Mouse (Mus musculus) liver, embryonic 15.5 days (tissue): Measurements from ENCODE around the gene Ell. TPM values are rescaled to one million over a fixed set of nuclear protein-coding genes. Genes with fewer than 3 reads are reported as not detected.
"Not testable (repeated sequence)": the region's sequence is repeated elsewhere in the genome, so short reads cannot be mapped to it uniquely, and the experiment has no call there.

Experiments used
- ATAC-seq: fragments of 200-750 bp; cut with Nextera tagmentation; 2 replicates; pipeline ENCODE4 v1.8.0; 2017; ENCODE audit warnings: moderate number of reproducible peaks, mild to moderate bottlenecking, moderate library complexity; ENCODE audit not compliant: insufficient read depth
- H3K27ac ChIP-seq: fragments of 300-500 bp; sonication (generic); replicated peaks from 2 replicates; pipeline ENCODE4 v1.5.1; 2015; ENCODE audit warnings: mild to moderate bottlenecking, inconsistent platforms
- H3K27me3 ChIP-seq: fragments of 300-500 bp; sonication (generic); 2 replicates; pipeline ENCODE4 v1.6.1; 2015; ENCODE audit warnings: mild to moderate bottlenecking, inconsistent platforms
- H3K36me3 ChIP-seq: fragments of 300-500 bp; sonication (generic); replicated peaks from 2 replicates; pipeline ENCODE4 v1.6.1; 2015; ENCODE audit warnings: moderate library complexity, mild to moderate bottlenecking, inconsistent platforms
- H3K4me1 ChIP-seq: fragments of 300-500 bp; sonication (generic); replicated peaks from 2 replicates; pipeline ENCODE4 v1.6.1; 2015; ENCODE audit warnings: inconsistent platforms
- H3K4me2 ChIP-seq: fragments of 300-500 bp; sonication (generic); 2 replicates; pipeline ENCODE4 v1.6.1; 2015; ENCODE audit warnings: moderate library complexity, mild to moderate bottlenecking, inconsistent platforms
- H3K4me3 ChIP-seq: fragments of 300-500 bp; sonication (generic); replicated peaks from 2 replicates; pipeline ENCODE4 v1.5.1; 2015; ENCODE audit warnings: mild to moderate bottlenecking, inconsistent platforms
- H3K9ac ChIP-seq: fragments of 300-500 bp; sonication (generic); 2 replicates; pipeline ENCODE4 v1.6.1; 2015; ENCODE audit warnings: moderate library complexity, mild to moderate bottlenecking, inconsistent platforms
- H3K9me3 ChIP-seq: fragments of 300-500 bp; sonication (generic); replicated peaks from 2 replicates; pipeline ENCODE4 v1.6.1; 2016; ENCODE audit warnings: inconsistent platforms
- WGBS: fragments of 180-500 bp; shearing (Covaris S2); methylation state at CpG from one replicate; pipeline ENCODE4 v1.1.7; 2015; ENCODE audit warnings: mixed read lengths; ENCODE audit not compliant: insufficient replicate concordance; 5-methylcytosine and 5-hydroxymethylcytosine counted together
- polyA plus RNA-seq: library from polyadenylated mRNA; unstranded; fragments of >200 nt; fragmentation: Nextera tagmentation; extraction: Ambion mirVana; gene quantifications from 2 replicates; pipeline ENCODE4 v1.2.1, GENCODE M21; 2015

The Ell gene
- polyA plus RNA-seq, 1 experiment from 2014 or later, result 11.8 TPM

DNA sequence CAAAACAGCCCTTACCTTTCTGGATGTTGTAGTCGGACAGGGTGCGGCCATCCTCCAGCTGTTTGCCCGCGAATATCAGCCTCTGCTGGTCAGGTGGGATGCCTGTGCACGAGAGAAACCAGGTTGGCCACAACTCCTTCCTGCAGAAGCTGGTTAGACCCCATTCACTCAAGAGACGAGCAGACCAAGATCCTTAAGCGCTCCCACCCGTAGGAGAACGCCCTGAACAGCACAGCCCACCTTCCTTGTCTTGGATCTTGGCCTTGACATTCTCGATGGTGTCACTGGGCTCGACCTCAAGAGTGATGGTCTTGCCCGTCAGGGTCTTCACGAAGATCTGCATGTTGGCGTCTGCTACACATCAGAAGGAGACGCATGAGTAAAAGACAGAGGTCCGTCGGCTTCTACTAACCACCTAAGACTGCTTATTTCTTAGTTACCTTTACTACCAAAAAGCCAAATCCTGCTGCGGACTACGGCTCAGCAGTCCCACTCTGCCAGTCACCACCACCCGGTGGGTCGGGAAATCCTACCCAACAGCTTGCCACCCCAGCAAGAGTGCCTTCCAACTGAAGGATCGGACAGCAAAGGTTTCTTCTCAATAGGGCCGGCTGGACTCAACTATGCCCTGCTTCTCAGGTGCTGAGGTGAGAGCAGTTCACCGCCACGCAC lies 29.8 kb upstream of the Ell start:
- WGBS, result 1% methylated on average over 25 of the region's 25 CpGs
- H3K27me3 ChIP-seq, result no peaks in the 10 kb centered on the region
- H3K4me3 ChIP-seq, result peak overlapping the region; percentile 97
- H3K27ac ChIP-seq, result peak overlapping the region; percentile 100
- H3K4me2 ChIP-seq, result peak overlapping the region; percentile 85
- H3K36me3 ChIP-seq, result peaks cover 42% of the 10 kb centered on the region
- H3K9me3 ChIP-seq, result no peaks in the 10 kb centered on the region
- H3K9ac ChIP-seq, result peak overlapping the region; percentile 97
- peaks cover 70% of the 10 kb centered on the region for H3K4me1 ChIP-seq
- no peak for ATAC-seq

DNA sequence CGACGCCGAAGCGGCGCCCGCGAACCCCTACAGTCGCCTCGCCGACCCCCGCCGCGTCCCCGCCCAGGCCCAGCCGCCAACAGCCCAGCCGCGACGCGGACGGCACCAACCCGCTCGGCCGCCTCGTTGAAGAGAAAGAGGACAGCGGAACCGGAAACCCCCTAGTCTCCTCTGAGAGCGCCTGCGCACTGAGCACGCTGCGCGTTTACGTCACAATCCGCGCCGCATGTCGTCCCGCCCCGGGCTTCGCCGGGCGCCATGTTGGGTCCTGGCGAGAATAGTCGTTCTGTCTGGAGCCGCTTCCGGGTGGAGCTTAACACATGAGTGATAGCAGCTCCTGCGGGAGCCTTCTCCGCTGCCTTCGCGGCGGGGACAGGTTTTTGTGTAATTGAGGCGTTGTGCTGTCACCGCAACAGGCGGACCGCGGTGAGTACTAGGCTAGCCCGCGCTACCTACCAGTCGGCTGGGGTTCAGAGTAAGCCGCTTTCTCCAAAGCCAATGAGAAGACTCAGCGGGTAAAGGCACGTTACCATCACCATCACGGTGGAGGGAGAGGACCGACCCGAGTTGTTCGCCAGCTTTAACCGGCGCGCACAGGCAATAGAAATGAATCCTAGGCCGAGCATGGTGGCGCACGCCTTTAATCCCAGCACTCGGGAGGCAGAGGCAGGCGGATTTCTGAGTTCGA lies 28.9 kb upstream of the Ell start, which contains the start of gene Uba52:
Gene Uba52, minus strand, starts transcription at position 574 of the 688 bp plus-strand sequence.
- Histone ChIP-seq H3K4me2 (peak within 1 kb of the TSS; percentile 85), H3K36me3 (peaks cover 50% of the 10 kb centered on the region), H3K4me3 (peak within 1 kb of the TSS; percentile 97), H3K9me3 (no peaks in the 10 kb centered on the region), H3K4me1 (peaks cover 62% of the 10 kb centered on the region), H3K9ac (peak within 1 kb of the TSS; percentile 97), H3K27me3 (no peaks in the 10 kb centered on the region), H3K27ac (peak within 1 kb of the TSS; percentile 100)
- peak; percentile 74 for ATAC-seq
- under 1% methylated on average over 74 of the region's 74 CpGs for WGBS

DNA sequence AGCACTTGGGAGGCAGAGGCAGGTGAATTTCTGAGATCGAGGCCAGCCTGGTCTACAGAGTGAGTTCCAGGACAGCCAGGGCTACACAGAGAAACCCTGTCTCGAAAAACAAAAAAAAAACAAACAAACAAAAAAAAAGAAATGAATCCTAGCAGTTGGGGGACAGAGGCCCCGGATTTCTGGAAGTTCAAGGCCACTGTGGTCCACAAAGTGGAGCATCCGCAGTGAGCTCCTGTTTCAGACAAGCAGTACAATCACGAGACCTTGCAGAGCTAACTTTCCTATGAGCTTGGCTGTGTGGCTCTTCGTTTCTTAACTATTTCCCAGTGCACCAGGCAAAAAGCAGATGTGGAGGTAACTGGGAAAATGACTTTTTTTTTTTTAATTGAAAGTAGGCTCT lies 28.1 kb upstream of the Ell start:
- H3K4me3 ChIP-seq, result peak overlapping the region; percentile 97
- ATAC-seq, H3K9me3 ChIP-seq, H3K27me3 ChIP-seq: not testable (repeated sequence)
- 32% methylated on average over 6 of the region's 6 CpGs for WGBS
- peak overlapping the region; percentile 97 for H3K9ac ChIP-seq
- H3K4me2 ChIP-seq, result peak overlapping the region; percentile 85
- H3K4me1 ChIP-seq, result peaks cover 54% of the 10 kb centered on the region
- H3K27ac ChIP-seq, result peak overlapping the region; percentile 100
- peaks cover 58% of the 10 kb centered on the region for H3K36me3 ChIP-seq

DNA sequence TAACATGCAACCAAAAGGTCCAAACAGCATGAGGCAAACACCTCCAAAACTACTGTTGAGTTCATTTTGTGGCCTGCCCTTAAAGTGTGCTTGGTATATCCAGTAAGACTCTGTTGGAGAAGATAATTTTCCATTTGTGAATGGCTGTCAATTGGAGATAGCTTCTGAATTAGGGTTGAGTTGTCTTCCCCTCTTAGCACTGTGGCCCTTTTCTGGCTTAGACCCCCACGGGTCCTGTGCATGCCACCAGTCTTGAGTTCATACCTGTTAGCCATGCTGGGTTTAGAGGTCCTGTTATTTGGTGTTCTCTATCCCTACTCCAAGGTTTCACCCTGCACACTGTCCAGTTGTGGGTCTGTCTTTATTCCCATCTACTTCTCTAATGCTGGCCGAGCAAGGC lies 27.5 kb upstream of the Ell start:
- H3K9me3 ChIP-seq, result no peaks in the 10 kb centered on the region
- H3K36me3 ChIP-seq, result peaks cover 63% of the 10 kb centered on the region
- H3K4me1 ChIP-seq, result peaks cover 50% of the 10 kb centered on the region
- H3K4me2 ChIP-seq, result peak overlapping the region; percentile 85
- 72% methylated on average over 2 of the region's 2 CpGs for WGBS
- ATAC-seq, result no peak
- peak overlapping the region; percentile 97 for H3K4me3 ChIP-seq
- no peaks in the 10 kb centered on the region for H3K27me3 ChIP-seq
- peak overlapping the region; percentile 97 for H3K9ac ChIP-seq
- peak overlapping the region; percentile 100 for H3K27ac ChIP-seq

DNA sequence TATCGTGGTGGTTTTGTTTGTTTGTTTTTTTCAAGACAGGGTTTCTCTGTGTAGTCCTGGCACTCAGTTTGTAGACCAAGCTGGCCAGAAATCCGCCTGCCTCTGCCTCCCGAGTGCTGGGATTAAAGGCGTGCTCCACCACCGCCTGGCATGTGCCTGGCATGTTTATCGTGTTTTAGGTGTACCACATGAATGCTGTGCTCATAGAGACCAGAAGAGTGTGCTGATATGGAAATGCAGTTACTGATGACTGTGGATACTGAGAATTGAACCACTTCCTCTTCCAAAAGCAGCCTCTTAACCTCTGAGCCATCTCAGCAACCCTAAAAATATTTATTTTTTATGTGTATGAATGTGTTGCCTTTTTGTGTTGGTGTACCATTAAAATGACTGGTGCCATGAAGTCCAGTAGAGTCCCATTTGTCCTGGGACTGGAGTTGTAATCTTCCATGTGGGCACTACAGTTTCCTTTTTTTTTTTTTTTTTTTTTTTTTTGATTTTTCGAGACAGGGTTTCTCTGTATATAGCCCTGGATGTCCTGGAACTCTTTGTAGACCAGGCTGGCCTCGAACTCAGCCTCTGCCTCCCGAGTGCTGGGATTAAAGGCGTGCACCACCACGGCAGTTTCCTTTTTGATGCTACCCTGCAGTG lies 26.9 kb upstream of the Ell start:
- Histone ChIP-seq H3K4me2 (peak overlapping the region; percentile 85), H3K36me3 (peaks cover 58% of the 10 kb centered on the region), H3K9ac (0 out of 2 replicates have a peak overlapping the region, but pooled peaks have one; percentile 97), H3K9me3 (no peaks in the 10 kb centered on the region), H3K4me3 (peak overlapping the region; percentile 97; the same call in 1 of the 2 replicates), H3K27ac (peak overlapping the region; percentile 100), H3K27me3 (no peaks in the 10 kb centered on the region), H3K4me1 (peaks cover 45% of the 10 kb centered on the region)
- WGBS, result 58% methylated on average over 11 of the region's 11 CpGs
- no peak for ATAC-seq

DNA sequence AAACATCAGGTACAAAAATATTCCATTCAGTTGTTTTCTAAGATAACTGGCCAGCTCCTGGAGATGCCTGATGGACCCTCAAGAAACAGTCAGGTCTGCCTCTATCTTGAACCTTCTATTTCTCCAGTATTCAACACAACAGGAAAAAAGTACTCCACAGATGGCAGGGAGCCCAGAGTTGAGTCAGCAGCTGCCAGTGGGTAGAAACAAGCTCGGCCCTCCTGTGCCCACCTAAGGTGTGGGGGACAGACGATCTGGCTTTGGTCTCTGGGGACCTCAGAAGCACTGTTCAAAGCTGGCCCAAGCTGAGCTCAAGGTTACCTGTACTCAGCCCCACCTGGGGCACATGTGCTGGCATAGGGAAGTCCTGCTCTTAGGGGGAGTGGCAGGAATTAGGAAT lies 25.8 kb upstream of the Ell start:
- no peaks in the 10 kb centered on the region for H3K27me3 ChIP-seq
- 63% methylated on average over 2 of the region's 2 CpGs for WGBS
- no peak for ATAC-seq
- no peak overlapping the region for H3K9ac ChIP-seq
- no peak overlapping the region for H3K4me3 ChIP-seq
- peaks cover 58% of the 10 kb centered on the region for H3K36me3 ChIP-seq
- peaks cover 45% of the 10 kb centered on the region for H3K4me1 ChIP-seq
- H3K27ac ChIP-seq, result no peak overlapping the region
- no peak overlapping the region for H3K4me2 ChIP-seq
- H3K9me3 ChIP-seq, result no peaks in the 10 kb centered on the region

DNA sequence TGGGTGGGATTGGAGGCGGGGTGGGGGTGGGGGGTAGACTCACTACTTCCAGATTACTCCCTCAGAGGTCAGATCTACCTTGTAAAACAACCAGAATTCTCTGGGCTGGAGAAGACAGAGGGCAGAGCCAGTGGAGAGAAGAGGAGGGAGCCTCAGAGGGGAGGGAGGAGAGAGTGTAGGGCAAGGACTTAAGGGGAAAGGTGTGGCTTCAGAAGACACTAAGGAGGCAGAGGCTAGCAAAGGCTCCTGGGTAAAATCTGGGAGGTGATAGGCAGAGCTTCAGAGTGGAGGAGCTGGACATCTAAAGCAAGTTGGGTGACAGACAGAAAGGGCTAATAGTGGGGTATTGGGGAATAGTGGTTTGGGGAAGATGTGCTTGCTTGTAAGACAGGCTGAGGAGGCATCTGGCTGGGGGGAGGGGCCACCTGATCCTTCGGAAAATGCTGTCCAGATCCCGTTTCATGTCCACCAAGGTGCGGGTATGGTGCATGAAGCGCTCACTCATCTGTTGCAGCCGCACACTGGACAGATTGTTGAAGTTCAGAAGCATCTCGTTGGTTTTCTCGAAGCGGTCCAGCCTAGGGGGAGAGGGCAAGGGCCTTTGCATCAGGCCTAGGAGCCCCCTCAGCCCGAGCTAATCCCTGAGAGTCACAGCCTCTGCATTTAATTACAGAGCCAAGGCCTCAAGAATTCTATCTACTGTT lies 21.2 kb upstream of the Ell start:
- peaks cover 57% of the 10 kb centered on the region for H3K36me3 ChIP-seq
- no peak overlapping the region for H3K27ac ChIP-seq
- peaks cover 29% of the 10 kb centered on the region for H3K4me1 ChIP-seq
- no peak overlapping the region for H3K9ac ChIP-seq
- H3K9me3 ChIP-seq, result no peaks in the 10 kb centered on the region
- no peak overlapping the region for H3K4me3 ChIP-seq
- no peaks in the 10 kb centered on the region for H3K27me3 ChIP-seq
- ATAC-seq, result no peak
- H3K4me2 ChIP-seq, result no peak overlapping the region
- 76% methylated on average over 10 of the region's 10 CpGs for WGBS

DNA sequence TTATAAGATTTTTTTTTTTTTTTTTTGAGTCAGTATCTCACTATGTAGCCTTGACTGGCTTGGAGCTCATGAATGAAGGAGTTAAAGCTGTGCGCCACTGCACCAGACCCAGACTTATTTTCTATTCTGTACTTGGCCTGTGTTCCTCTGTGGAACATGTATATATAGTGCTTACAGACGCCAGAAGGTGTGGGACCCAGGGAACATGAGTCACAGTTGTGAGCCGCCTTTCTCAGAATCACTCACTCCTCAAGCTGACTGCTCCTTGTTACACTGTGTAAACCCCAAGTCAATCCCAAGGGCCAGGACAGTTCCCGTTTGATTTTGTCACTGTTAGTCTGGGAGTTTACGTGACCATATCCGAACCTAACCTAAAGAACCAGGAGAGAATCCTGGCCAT lies 20.2 kb upstream of the Ell start:
- Histone ChIP-seq H3K4me3 (no peak overlapping the region), H3K4me2 (no peak overlapping the region), H3K27ac (no peak overlapping the region), H3K9ac (no peak overlapping the region), H3K4me1 (peaks cover 33% of the 10 kb centered on the region), H3K9me3 (no peaks in the 10 kb centered on the region), H3K27me3 (no peaks in the 10 kb centered on the region), H3K36me3 (peaks cover 48% of the 10 kb centered on the region)
- ATAC-seq, result no peak
- WGBS, result 85% methylated on average over 6 of the region's 6 CpGs

DNA sequence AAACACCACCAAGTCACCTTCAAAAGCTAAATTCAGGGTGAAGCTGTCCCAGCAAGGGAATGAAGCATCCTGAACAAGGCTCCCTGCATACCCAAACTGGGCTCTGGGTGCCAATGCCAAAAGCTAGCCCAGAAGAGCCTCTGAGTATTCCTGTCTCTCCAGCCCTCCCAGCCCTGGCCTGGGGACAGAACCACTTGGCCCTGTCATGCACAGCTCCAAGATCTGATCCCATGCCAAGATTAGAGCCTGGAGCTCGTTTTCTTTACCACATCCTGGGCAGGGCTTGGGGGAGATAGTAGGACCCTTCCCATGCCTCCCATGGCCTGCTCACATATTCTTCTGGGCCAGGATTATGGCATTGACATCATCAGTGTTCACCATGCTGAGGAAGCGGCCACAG lies 19.7 kb upstream of the Ell start:
- ATAC-seq, result no peak
- peaks cover 42% of the 10 kb centered on the region for H3K36me3 ChIP-seq
- no peaks in the 10 kb centered on the region for H3K27me3 ChIP-seq
- H3K4me2 ChIP-seq, result no peak overlapping the region
- 37% methylated on average over 2 of the region's 2 CpGs for WGBS
- no peak overlapping the region for H3K9ac ChIP-seq
- no peaks in the 10 kb centered on the region for H3K9me3 ChIP-seq
- H3K4me1 ChIP-seq, result peaks cover 33% of the 10 kb centered on the region
- H3K27ac ChIP-seq, result no peak overlapping the region
- H3K4me3 ChIP-seq, result no peak overlapping the region

DNA sequence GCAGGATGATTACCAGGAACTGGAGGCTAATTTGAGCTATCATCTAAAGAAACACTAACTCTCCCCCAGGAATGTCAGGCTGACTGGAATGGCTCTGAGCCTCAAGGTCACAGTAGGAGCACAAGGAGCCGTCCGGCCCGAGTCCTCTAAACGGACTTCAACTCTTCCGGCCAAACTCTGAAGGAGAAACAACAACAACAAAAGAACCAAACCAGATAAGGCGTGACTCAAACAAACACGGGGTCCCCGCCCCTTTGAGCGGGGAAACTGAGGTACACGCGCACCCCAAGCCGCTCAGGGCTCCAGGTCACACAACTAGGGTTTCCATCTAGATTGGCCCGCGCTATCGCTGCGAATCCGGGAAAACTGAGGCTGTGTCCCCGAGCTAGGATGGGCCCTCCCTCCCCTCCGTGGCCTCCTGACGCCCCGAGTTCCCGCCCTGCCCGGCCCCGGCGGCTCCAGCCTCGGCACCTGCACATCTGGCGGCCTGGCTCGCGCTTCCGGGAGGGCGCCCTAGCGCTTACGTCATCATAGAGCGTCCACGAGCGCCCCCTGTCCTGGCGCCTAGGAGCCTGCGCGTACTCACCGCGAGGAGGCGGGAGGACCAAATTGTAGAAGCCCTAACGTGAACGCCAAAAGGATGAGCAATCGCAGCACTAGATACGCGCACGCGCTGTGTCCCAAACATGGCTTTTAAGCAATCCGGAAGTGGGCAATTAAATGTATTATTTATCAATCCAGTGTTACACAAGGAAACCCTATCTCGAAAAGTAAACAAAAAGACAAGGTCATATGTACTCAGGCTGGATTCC lies 16.5 kb upstream of the Ell start:
- H3K4me1 ChIP-seq, result peaks cover 47% of the 10 kb centered on the region
- H3K4me3 ChIP-seq, result peak overlapping the region; percentile 77
- peak overlapping the region; percentile 84 for H3K9ac ChIP-seq
- peak overlapping the region; percentile 85 for H3K4me2 ChIP-seq
- WGBS, result under 1% methylated on average over 51 of the region's 51 CpGs
- H3K27me3 ChIP-seq, result no peaks in the 10 kb centered on the region
- H3K9me3 ChIP-seq, result no peaks in the 10 kb centered on the region
- peak; percentile 81 for ATAC-seq
- peaks cover 17% of the 10 kb centered on the region for H3K36me3 ChIP-seq
- peak overlapping the region; percentile 94 for H3K27ac ChIP-seq
